Mouse (Mus musculus) 3T3-L1 (cell line): Measurements from ENCODE around the gene Srcin1.

Source experiments
- DNase-seq: peaks from one replicate; pipeline ENCODE4 v3.0.0-alpha.2; 2015; ENCODE audit warnings: low read depth, low spot score

Gene Srcin1

GRCm38 (mm10) chr11:97534442-97535307 lies 41.3 kb downstream of the Srcin1 start:
- DNase-seq: no peak

- DNase-seq: no peak
Observed at GRCm38 (mm10) chr11:97533653-97534052, 42.3 kb downstream of the Srcin1 start.

GRCm38 (mm10) chr11:97532950-97533582 lies 42.9 kb downstream of the Srcin1 start:
- DNase-seq: no peak

- DNase-seq: no peak
Observed at GRCm38 (mm10) chr11:97532354-97532753, 43.6 kb downstream of the Srcin1 start.

- DNase-seq: peak; percentile 55
Observed at GRCm38 (mm10) chr11:97531381-97532260, 44.4 kb downstream of the Srcin1 start.

GRCm38 (mm10) chr11:97530961-97531360 lies 45.0 kb downstream of the Srcin1 start:
- no peak for DNase-seq

- no peak for DNase-seq
Observed at GRCm38 (mm10) chr11:97530069-97530468, 45.9 kb downstream of the Srcin1 start.

GRCm38 (mm10) chr11:97528282-97528808 lies 47.6 kb downstream of the Srcin1 start:
- DNase-seq: no peak

- no peak for DNase-seq
Observed at GRCm38 (mm10) chr11:97525313-97525712, 50.7 kb downstream of the Srcin1 start.

- peak; percentile 69 for DNase-seq
Observed at GRCm38 (mm10) chr11:97524306-97524705, 51.7 kb downstream of the Srcin1 start.

GRCm38 (mm10) chr11:97523827-97524261 lies 52.1 kb downstream of the Srcin1 start:
- DNase-seq: peak; percentile 62

- DNase-seq: no peak
Observed at GRCm38 (mm10) chr11:97523107-97523506, 52.9 kb downstream of the Srcin1 start.

- DNase-seq: no peak
Observed at GRCm38 (mm10) chr11:97521741-97522474, 54.1 kb downstream of the Srcin1 start.

- DNase-seq: no peak
Observed at GRCm38 (mm10) chr11:97520541-97520940, 55.4 kb downstream of the Srcin1 start.

GRCm38 (mm10) chr11:97513066-97513465 lies 62.9 kb downstream of the Srcin1 start:
- no peak for DNase-seq

- no peak for DNase-seq
Observed at GRCm38 (mm10) chr11:97512511-97512910, 63.5 kb downstream of the Srcin1 start.

GRCm38 (mm10) chr11:97511661-97512369 lies 64.2 kb downstream of the Srcin1 start:
- no peak for DNase-seq

GRCm38 (mm10) chr11:97510966-97511660 lies 64.9 kb downstream of the Srcin1 start:
- peak; percentile 61 for DNase-seq

- no peak for DNase-seq
Observed at GRCm38 (mm10) chr11:97509715-97510485, 66.1 kb downstream of the Srcin1 start.
